Mouse (Mus musculus) heart, adult 8-10 months (tissue): Measurements from ENCODE around the gene Fgf22. TPM values are rescaled to one million over a fixed set of nuclear protein-coding genes. Genes with fewer than 3 reads are reported as not detected.
A peak's percentile ranks its signal among the peaks of the same experiment; 100 is the strongest.

Source experiments
- DNase-seq: peaks from one replicate; pipeline ENCODE4 v3.0.0; 2022; ENCODE audit warnings: low spot score
- total RNA-seq, 4 experiments: library from RNA; stranded (reverse); gene quantifications; 2 replicates each; pipeline ENCODE4 v1.2.4; 2022

Gene Fgf22
- not detected for total RNA-seq

DNA sequence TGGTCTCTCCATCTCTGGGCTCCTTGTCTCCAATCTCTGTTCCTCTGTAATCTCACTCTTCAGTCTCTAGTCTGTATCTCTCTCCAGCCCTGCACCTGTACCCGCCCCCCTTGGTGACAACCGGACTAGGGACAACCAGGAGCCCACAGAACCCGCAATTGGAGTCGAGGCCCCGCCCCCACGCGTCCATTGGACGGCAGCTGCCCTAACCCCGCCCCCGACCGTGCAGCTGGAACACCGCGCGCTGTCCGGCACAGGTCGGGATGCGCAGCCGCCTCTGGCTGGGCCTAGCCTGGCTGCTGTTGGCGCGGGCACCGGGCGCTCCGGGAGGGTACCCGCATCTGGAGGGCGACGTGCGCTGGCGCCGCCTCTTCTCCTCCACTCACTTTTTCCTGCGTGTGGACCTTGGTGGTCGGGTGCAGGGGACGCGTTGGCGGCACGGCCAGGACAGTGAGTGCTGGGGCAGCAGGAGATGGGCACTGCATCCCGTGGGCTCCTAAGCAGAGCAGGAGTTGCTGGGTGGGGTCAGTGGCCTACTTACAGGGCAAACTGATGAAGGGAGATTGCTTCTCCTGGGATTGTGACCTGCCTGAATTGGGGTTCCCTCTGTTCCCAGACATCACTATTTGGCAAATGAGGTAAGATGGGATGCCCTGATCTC is at the start of gene Fgf22:
TSS of gene Fgf22 (plus strand) at position 221 of the 661 bp plus-strand sequence.
- peak; percentile 30 for DNase-seq

GRCm38 (mm10) chr10:79705951-79706350 is 48.9 kb upstream of the Fgf22 start:
- no peak for DNase-seq

- no peak for DNase-seq
Observed at GRCm38 (mm10) chr10:79706406-79707094, 48.3 kb upstream of the Fgf22 start.

- DNase-seq, result no peak
Observed at GRCm38 (mm10) chr10:79707162-79707561, 47.7 kb upstream of the Fgf22 start.

DNA sequence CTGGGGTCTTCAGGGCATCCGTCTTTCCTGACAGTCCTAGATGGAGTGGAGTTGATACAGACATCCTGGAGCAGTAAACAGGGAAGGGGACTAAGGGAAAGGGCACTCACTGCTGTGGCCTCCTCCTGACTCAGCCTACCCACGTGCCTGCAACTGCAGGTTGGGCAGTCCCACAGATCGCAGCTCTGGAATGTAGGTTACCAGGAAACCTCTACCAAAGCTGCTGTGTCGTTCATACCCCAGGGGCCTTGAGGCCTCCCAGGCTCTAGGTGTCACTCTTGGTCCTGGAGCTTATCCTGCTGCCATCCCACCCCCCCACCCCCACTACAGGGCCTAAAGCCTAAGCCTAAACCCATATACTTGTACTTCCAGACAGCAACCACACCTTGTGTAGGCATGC is 47.1 kb upstream of the Fgf22 start:
- no peak for DNase-seq

GRCm38 (mm10) chr10:79708668-79709067 is 46.2 kb upstream of the Fgf22 start:
- no peak for DNase-seq

GRCm38 (mm10) chr10:79709307-79709706 is 45.6 kb upstream of the Fgf22 start:
- DNase-seq, result no peak

- no peak for DNase-seq
Observed at GRCm38 (mm10) chr10:79712029-79712428, 42.8 kb upstream of the Fgf22 start.

- peak; percentile 72 for DNase-seq
Observed at GRCm38 (mm10) chr10:79712499-79713126, 42.3 kb upstream of the Fgf22 start.

DNA sequence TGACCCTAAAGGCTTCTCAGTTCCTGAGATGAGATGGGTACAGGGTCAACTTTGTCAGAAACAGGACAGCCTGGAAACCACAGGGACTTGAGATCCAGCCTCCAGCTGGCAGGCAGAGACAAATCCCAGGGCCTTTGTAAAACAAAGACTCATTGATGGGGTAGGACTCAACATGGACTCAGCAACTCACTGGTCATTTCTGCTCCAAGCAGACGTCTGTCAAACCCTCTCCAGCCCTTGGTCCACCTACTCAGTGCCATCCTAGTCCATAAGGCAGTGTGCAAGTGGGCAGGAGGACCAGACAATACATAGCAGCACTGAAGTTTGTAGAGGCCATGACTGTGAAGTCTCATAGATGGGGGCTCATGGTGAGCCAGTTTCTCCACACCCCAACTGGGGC is 41.7 kb upstream of the Fgf22 start:
- DNase-seq, result no peak

DNA sequence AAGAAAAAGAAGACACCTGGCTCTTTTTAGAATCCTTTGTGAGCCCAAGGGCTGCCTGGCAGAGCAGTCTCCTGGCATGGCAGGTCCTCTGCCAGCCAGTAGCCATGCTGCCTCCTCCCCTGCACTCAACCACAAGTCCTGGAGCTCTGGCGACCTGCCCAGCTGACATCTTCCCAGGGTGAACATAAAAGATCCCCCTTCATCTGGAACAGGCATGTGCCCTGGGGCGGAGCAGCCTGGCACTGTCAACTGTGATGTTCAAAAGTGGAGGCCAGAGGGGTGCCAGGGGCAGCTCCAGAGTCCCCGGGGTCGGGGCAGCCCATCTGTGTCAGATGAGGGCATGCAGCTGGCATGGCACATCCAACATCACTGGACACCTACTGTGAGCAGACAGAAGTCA is 39.9 kb upstream of the Fgf22 start:
- no peak for DNase-seq

- DNase-seq, result no peak
Observed at GRCm38 (mm10) chr10:79716254-79716987, 38.5 kb upstream of the Fgf22 start, which contains the start of gene Hcn2. Hcn2 (plus strand) TSS chr10:79716634.

- DNase-seq, result no peak
Observed at GRCm38 (mm10) chr10:79716988-79717355, 37.9 kb upstream of the Fgf22 start.

GRCm38 (mm10) chr10:79717640-79718357 is 37.1 kb upstream of the Fgf22 start:
- DNase-seq, result peak; percentile 60

GRCm38 (mm10) chr10:79721089-79721488 is 33.8 kb upstream of the Fgf22 start:
- DNase-seq, result no peak

DNA sequence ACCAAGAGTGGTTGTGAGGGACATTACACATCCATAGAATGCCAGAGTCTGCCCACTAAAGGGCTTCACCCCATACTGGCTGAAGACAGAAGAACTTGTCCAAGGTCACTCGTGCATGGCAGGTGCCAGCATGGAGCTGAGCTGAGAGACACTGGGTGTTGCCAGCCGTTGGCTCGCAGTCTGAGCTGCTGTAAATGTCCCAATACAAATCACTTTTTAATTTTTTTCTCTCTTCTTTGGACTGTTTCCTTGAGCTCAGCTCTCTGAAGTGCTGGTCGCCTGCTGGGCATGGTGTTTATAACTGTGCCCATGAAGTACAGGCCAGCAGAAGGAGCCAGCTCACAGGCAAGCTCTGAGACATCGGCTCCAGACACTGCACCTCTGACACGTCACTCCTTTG is 31.8 kb upstream of the Fgf22 start:
- DNase-seq, result no peak

DNA sequence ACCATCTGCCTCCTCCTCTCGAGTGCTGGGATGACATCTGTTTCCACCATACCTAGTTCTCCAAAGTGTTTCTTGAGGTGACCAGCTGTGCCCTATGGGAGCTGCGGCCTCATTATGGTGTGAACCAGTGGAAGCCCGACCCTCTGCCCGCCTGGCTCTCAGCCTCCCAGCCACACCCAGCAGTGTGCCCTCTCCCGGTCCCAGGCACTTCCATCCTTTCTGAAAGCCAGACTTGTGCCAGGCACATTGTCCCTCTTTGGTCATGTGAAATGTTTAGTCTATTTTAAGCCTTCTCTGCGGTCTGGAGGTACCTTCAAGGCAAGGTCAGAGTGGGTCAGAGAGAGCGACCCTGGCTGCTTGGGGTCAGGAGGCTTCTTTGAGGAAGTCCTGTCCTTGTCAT is 31.2 kb upstream of the Fgf22 start:
- DNase-seq, result no peak

DNA sequence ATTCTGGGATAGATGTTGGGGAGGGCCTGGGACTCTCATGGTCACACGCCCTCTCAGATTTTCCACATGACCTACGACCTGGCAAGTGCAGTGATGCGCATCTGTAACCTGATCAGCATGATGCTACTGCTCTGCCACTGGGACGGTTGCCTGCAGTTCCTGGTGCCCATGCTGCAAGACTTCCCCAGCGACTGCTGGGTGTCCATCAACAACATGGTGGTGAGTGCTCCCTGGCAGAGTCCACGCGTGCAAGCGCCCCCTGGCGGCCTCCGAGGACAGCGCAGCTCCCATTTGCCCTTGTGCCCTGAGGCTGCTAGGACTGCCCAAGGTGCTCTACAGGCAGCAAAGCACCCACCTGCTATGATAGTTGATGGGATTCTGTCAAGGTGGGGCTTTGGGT is 28.8 kb upstream of the Fgf22 start:
- DNase-seq, result no peak

- no peak for DNase-seq
Observed at GRCm38 (mm10) chr10:79728323-79729249, 26.3 kb upstream of the Fgf22 start.

GRCm38 (mm10) chr10:79729357-79729965 is 25.4 kb upstream of the Fgf22 start:
- DNase-seq, result no peak
